Mouse (Mus musculus) retina, postnatal 1 day (tissue): Measurements from ENCODE around the gene Nos1ap.
A peak's percentile ranks its signal among the peaks of the same experiment; 100 is the strongest.

Source experiments
- DNase-seq: peaks from one replicate; pipeline ENCODE4 v3.0.0-alpha.2; 2012

The Nos1ap gene

GRCm38 (mm10) chr1:170453455-170453854, 136.2 kb downstream of the Nos1ap start:
- DNase-seq = no peak

- DNase-seq = no peak
Measured at GRCm38 (mm10) chr1:170448244-170448643, 141.4 kb downstream of the Nos1ap start.

GRCm38 (mm10) chr1:170445458-170445857, 144.2 kb downstream of the Nos1ap start:
- no peak for DNase-seq

- DNase-seq = no peak
Measured at GRCm38 (mm10) chr1:170440367-170440766, 149.3 kb downstream of the Nos1ap start.

- peak; percentile 10 for DNase-seq
Measured at GRCm38 (mm10) chr1:170438471-170439151, 151.1 kb downstream of the Nos1ap start.

GRCm38 (mm10) chr1:170434146-170434545, 155.5 kb downstream of the Nos1ap start:
- no peak for DNase-seq

GRCm38 (mm10) chr1:170433661-170434060, 156.0 kb downstream of the Nos1ap start:
- DNase-seq = no peak

- DNase-seq = no peak
Measured at GRCm38 (mm10) chr1:170432288-170432687, 157.4 kb downstream of the Nos1ap start.

GRCm38 (mm10) chr1:170431312-170431711, 158.3 kb downstream of the Nos1ap start:
- no peak for DNase-seq

GRCm38 (mm10) chr1:170430660-170431059, 159.0 kb downstream of the Nos1ap start:
- no peak for DNase-seq

GRCm38 (mm10) chr1:170429656-170430055, 160.0 kb downstream of the Nos1ap start:
- no peak for DNase-seq

GRCm38 (mm10) chr1:170428141-170428540, 161.5 kb downstream of the Nos1ap start:
- DNase-seq = no peak

- DNase-seq = peak; percentile 38
Measured at GRCm38 (mm10) chr1:170424258-170424889, 165.3 kb downstream of the Nos1ap start.

GRCm38 (mm10) chr1:170423048-170423447, 166.6 kb downstream of the Nos1ap start:
- no peak for DNase-seq

- no peak for DNase-seq
Measured at GRCm38 (mm10) chr1:170422188-170422587, 167.5 kb downstream of the Nos1ap start.

GRCm38 (mm10) chr1:170419961-170420360, 169.7 kb downstream of the Nos1ap start:
- DNase-seq = no peak

- no peak for DNase-seq
Measured at GRCm38 (mm10) chr1:170418131-170418530, 171.5 kb downstream of the Nos1ap start.

- no peak for DNase-seq
Measured at GRCm38 (mm10) chr1:170416967-170417366, 172.7 kb downstream of the Nos1ap start.

GRCm38 (mm10) chr1:170416206-170416605, 173.5 kb downstream of the Nos1ap start:
- DNase-seq = no peak

GRCm38 (mm10) chr1:170415395-170415794, 174.3 kb downstream of the Nos1ap start:
- peak; percentile 42 for DNase-seq

GRCm38 (mm10) chr1:170410402-170411191, 179.1 kb downstream of the Nos1ap start:
- DNase-seq = no peak

GRCm38 (mm10) chr1:170409091-170409490, 180.6 kb downstream of the Nos1ap start:
- no peak for DNase-seq

- no peak for DNase-seq
Measured at GRCm38 (mm10) chr1:170406921-170407320, 182.7 kb downstream of the Nos1ap start.

- no peak for DNase-seq
Measured at GRCm38 (mm10) chr1:170405152-170405551, 184.5 kb downstream of the Nos1ap start.
